Comparison of ENCODE assay signal across 11 mouse cellular contexts in the genomic region with DNA sequence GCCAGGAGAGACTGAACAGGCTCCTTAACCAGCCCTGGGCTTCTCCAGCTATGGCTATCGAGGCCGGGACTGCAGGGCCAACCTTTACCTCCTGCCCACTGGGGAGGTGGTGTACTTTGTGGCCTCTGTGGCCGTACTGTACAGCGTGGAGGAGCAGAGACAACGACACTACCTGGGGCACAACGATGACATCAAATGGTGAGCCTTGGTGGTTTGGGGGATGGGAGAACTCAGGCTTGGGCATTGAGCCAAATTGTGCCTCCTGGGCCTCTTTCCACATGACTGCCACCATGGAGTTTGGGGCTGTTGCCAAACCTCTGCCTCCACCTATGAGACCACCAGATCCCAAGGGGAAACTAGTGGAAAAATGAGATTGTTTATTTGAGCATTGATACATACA. TPM values are rescaled to one million over a fixed set of nuclear protein-coding genes. Genes with fewer than 3 reads are reported as not detected.
DNase-seq lines count a peak whose midpoint lies in the region; ATAC-seq and TF ChIP-seq lines count a peak whose summit lies in the region.
"Had no signal": no experiment of that assay in that cellular context is flagged by ENCODE, and none has a peak within 500 bp of the region (broad histone marks: within the 10 kb centered on the region; RNA-seq: fewer than 3 reads in every experiment).

No protein-coding gene starts in this region.

- H3K4me3 ChIP-seq in midbrain, embryonic 13.5 days (replicated peaks) = no peak overlapping the region
- H3K4me3 ChIP-seq in midbrain, embryonic 11.5 days (ENCODE audit: low read depth, low read length) = no peak overlapping the region
- no peak overlapping the region for H3K4me3 ChIP-seq in kidney, postnatal 0 days (replicated peaks; ENCODE audit: low read depth, low read length)
- H3K4me3 ChIP-seq: myocyte had no signal

- 62% methylated on average over 6 of the region's 6 CpGs for WGBS in midbrain, embryonic 13.5 days
- WGBS in midbrain, embryonic 11.5 days = 93% methylated on average over 6 of the region's 6 CpGs
- WGBS in kidney, postnatal 0 days = 46% methylated on average over 6 of the region's 6 CpGs

- H3K9me3 ChIP-seq in midbrain, embryonic 13.5 days = no peaks in the 10 kb centered on the region
- H3K9me3 ChIP-seq in midbrain, embryonic 11.5 days (ENCODE audit: control insufficient read depth, low read length) = no peaks in the 10 kb centered on the region
- no peaks in the 10 kb centered on the region for H3K9me3 ChIP-seq in kidney, postnatal 0 days (replicated peaks; ENCODE audit: low read length)

- H3K4me1 ChIP-seq in midbrain, embryonic 13.5 days (replicated peaks) = peaks cover 25% of the 10 kb centered on the region
- peaks cover 4% of the 10 kb centered on the region; the same call in 1 of the 2 replicates for H3K4me1 ChIP-seq in midbrain, embryonic 11.5 days (ENCODE audit: control insufficient read depth, insufficient read depth, low read length)
- H3K4me1 ChIP-seq in kidney, postnatal 0 days (replicated peaks; ENCODE audit: insufficient read depth, low read length) = peaks cover 15% of the 10 kb centered on the region

- peak; percentile 57 for DNase-seq in adrenal gland, postnatal 10 days
- no peak for DNase-seq in adrenal gland, adult 2 months
- no peak for DNase-seq in midbrain, embryonic 11.5 days (ENCODE audit: low spot score, missing footprints)
- no peak for DNase-seq in kidney, postnatal 0 days (ENCODE audit: low spot score)
- no peak for DNase-seq in thymus, adult 18-20 months
- DNase-seq in cerebellum, adult 11-12 months = no peak
- DNase-seq in ovary, postnatal 10 days (ENCODE audit: low spot score) = no peak
- DNase-seq: embryo, embryonic 11 days; liver had no signal

- peaks cover 13% of the 10 kb centered on the region for H3K27me3 ChIP-seq in midbrain, embryonic 13.5 days
- peaks cover 6% of the 10 kb centered on the region; the same call in 1 of the 2 replicates for H3K27me3 ChIP-seq in midbrain, embryonic 11.5 days (ENCODE audit: control insufficient read depth, insufficient read depth, low read length)
- peaks cover 3% of the 10 kb centered on the region; the same call in 1 of the 2 replicates for H3K27me3 ChIP-seq in kidney, postnatal 0 days (ENCODE audit: insufficient read depth, low read length)

- 0 out of 2 replicates have a peak overlapping the region, but pooled peaks have one; percentile 45 for H3K27ac ChIP-seq in midbrain, embryonic 13.5 days
- no peak overlapping the region for H3K27ac ChIP-seq in midbrain, embryonic 11.5 days (ENCODE audit: low read depth, low read length)
- peak overlapping the region; percentile 55 for H3K27ac ChIP-seq in kidney, postnatal 0 days

- no peak for TF ChIP-seq CTCF in kidney, postnatal 0 days (IDR thresholded peaks at IDR 0.05; ENCODE audit: low read depth)

- H3K9ac ChIP-seq in midbrain, embryonic 13.5 days (replicated peaks) = 0 out of 2 replicates have a peak overlapping the region, but pooled peaks have one; percentile 19
- no peak overlapping the region for H3K9ac ChIP-seq in midbrain, embryonic 11.5 days (ENCODE audit: low read length)
- peak overlapping the region; percentile 18; the same call in 1 of the 2 replicates for H3K9ac ChIP-seq in kidney, postnatal 0 days (ENCODE audit: low read depth, low read length)

- peaks cover 64% of the 10 kb centered on the region for H3K36me3 ChIP-seq in midbrain, embryonic 13.5 days
- no peaks in the 10 kb centered on the region for H3K36me3 ChIP-seq in midbrain, embryonic 11.5 days (ENCODE audit: control insufficient read depth, insufficient read depth, low read length)
- 0 out of 2 replicates have a peak, but pooled peaks cover 11% of the 10 kb centered on the region for H3K36me3 ChIP-seq in kidney, postnatal 0 days (ENCODE audit: insufficient read depth, low read length)

- ATAC-seq in midbrain, embryonic 13.5 days = peak; percentile 50; the same call in 1 of the 2 replicates
- ATAC-seq in midbrain, embryonic 11.5 days (ENCODE audit: low FRiP score) = no peak
- ATAC-seq in kidney, postnatal 0 days (replicated peaks; ENCODE audit: low FRiP score, low read depth) = peak; percentile 53; the same call in 1 of the 2 replicates

- H3K4me2 ChIP-seq in midbrain, embryonic 13.5 days (replicated peaks) = no peak overlapping the region
- no peak overlapping the region for H3K4me2 ChIP-seq in midbrain, embryonic 11.5 days
- no peak overlapping the region for H3K4me2 ChIP-seq in kidney, postnatal 0 days (ENCODE audit: low read length)

RNA-seq across cellular contexts. Expression of a gene that starts 8.5 kb away (rescaled TPM):
- 10 to 100 TPM; 37.7 to 41.0 TPM for total RNA-seq in adrenal gland, postnatal 10 days (2021)
- total RNA-seq in adrenal gland, adult 2 months (2021) = 10 to 100 TPM; 34.7 to 69.4 TPM
- 58.2 and 59.7 TPM in 2 replicates for polyA plus RNA-seq in adrenal gland, adult 2 months (2012; rRNA removed)
- polyA plus RNA-seq in midbrain, embryonic 13.5 days (2015; fragmentation: Nextera tagmentation; extraction: Ambion mirVana) = 6.3 and 10.0 TPM in 2 replicates
- 1.5 and 1.9 TPM in 2 replicates for polyA plus RNA-seq in midbrain, embryonic 11.5 days (2014; fragmentation: Nextera tagmentation; extraction: Ambion mirVana)
- 10.6 and 13.1 TPM in 2 replicates for polyA plus RNA-seq in kidney, postnatal 0 days (2015; fragmentation: Nextera tagmentation; extraction: Ambion mirVana)

RNA-seq across cellular contexts. Expression of a gene that starts 18.8 kb away (rescaled TPM):
- under 1 TPM; 0.75 to 0.94 TPM for total RNA-seq in adrenal gland, postnatal 10 days (2021)
- under 1 TPM; 0.41 to 0.58 TPM for total RNA-seq in adrenal gland, adult 2 months (2021)
- 1.6 and 2.6 TPM in 2 replicates for polyA plus RNA-seq in adrenal gland, adult 2 months (2012; rRNA removed)
- polyA plus RNA-seq in midbrain, embryonic 13.5 days (2015; fragmentation: Nextera tagmentation; extraction: Ambion mirVana) = 2.6 and 3.4 TPM in 2 replicates
- 0.58 and 0.75 TPM in 2 replicates for polyA plus RNA-seq in midbrain, embryonic 11.5 days (2014; fragmentation: Nextera tagmentation; extraction: Ambion mirVana)
- polyA plus RNA-seq in kidney, postnatal 0 days (2015; fragmentation: Nextera tagmentation; extraction: Ambion mirVana) = 0.08 and 0.09 TPM in 2 replicates

RNA-seq across cellular contexts. Expression of a gene that starts 27.6 kb away (rescaled TPM):
- total RNA-seq in adrenal gland, postnatal 10 days (2021) = 1 to 10 TPM; 7.4 to 9.2 TPM
- 10 to 100 TPM in 1 of 2 experiments, 1 to 10 TPM in 1; 6.4 to 11.8 TPM for total RNA-seq in adrenal gland, adult 2 months (2021)
- 20.4 and 23.8 TPM in 2 replicates for polyA plus RNA-seq in adrenal gland, adult 2 months (2012; rRNA removed)
- 1.8 and 1.9 TPM in 2 replicates for polyA plus RNA-seq in midbrain, embryonic 13.5 days (2015; fragmentation: Nextera tagmentation; extraction: Ambion mirVana)
- polyA plus RNA-seq in midbrain, embryonic 11.5 days (2014; fragmentation: Nextera tagmentation; extraction: Ambion mirVana) = 1.5 and 1.7 TPM in 2 replicates
- polyA plus RNA-seq in kidney, postnatal 0 days (2015; fragmentation: Nextera tagmentation; extraction: Ambion mirVana) = 5.1 and 5.2 TPM in 2 replicates

RNA-seq across cellular contexts. Expression of a gene that starts 35.2 kb away (rescaled TPM):
- total RNA-seq in adrenal gland, postnatal 10 days (2021) = 10 to 100 TPM; 90.1 to 91.2 TPM
- total RNA-seq in adrenal gland, adult 2 months (2021) = 10 to 100 TPM; 78.3 to 93.6 TPM
- polyA plus RNA-seq in adrenal gland, adult 2 months (2012; rRNA removed) = 5.3 and 7.9 TPM in 2 replicates
- 124 and 126 TPM in 2 replicates for polyA plus RNA-seq in midbrain, embryonic 13.5 days (2015; fragmentation: Nextera tagmentation; extraction: Ambion mirVana)
- 156 and 160 TPM in 2 replicates for polyA plus RNA-seq in midbrain, embryonic 11.5 days (2014; fragmentation: Nextera tagmentation; extraction: Ambion mirVana)
- polyA plus RNA-seq in kidney, postnatal 0 days (2015; fragmentation: Nextera tagmentation; extraction: Ambion mirVana) = 119 and 127 TPM in 2 replicates

RNA-seq across cellular contexts. Expression of a gene that starts 35.7 kb away (rescaled TPM):
- total RNA-seq in adrenal gland, postnatal 10 days (2021) = 10 to 100 TPM; 12.5 to 12.6 TPM
- 10 to 100 TPM; 14.0 to 21.2 TPM for total RNA-seq in adrenal gland, adult 2 months (2021)
- 24.6 and 26.3 TPM in 2 replicates for polyA plus RNA-seq in adrenal gland, adult 2 months (2012; rRNA removed)
- polyA plus RNA-seq in midbrain, embryonic 13.5 days (2015; fragmentation: Nextera tagmentation; extraction: Ambion mirVana) = 22.5 and 23.9 TPM in 2 replicates
- polyA plus RNA-seq in midbrain, embryonic 11.5 days (2014; fragmentation: Nextera tagmentation; extraction: Ambion mirVana) = 10.7 and 11.4 TPM in 2 replicates
- polyA plus RNA-seq in kidney, postnatal 0 days (2015; fragmentation: Nextera tagmentation; extraction: Ambion mirVana) = 13.3 and 15.4 TPM in 2 replicates
